Mouse (Mus musculus) neural tube, embryonic 12.5 days (tissue): ENCODE data around the gene Tysnd1. TPM values are rescaled to one million over a fixed set of nuclear protein-coding genes. Genes with fewer than 3 reads are reported as not detected.

Source experiments
- ATAC-seq: fragments of 200-750 bp; cut with Nextera tagmentation; 2 replicates; pipeline ENCODE4 v1.8.0; 2017; ENCODE audit warnings: low read depth, mild to moderate bottlenecking, moderate TSS enrichment, moderate library complexity; ENCODE audit not compliant: low FRiP score
- H3K27ac ChIP-seq: fragments of 300-500 bp; sonication (generic); 2 replicates; pipeline ENCODE4 v1.5.1; 2016
- H3K27me3 ChIP-seq: fragments of 300-500 bp; sonication (generic); replicated peaks from 2 replicates; pipeline ENCODE4 v1.6.1; 2016; ENCODE audit warnings: mild to moderate bottlenecking
- H3K36me3 ChIP-seq: fragments of 300-500 bp; sonication (generic); 2 replicates; pipeline ENCODE4 v1.6.1; 2016; ENCODE audit warnings: mild to moderate bottlenecking
- H3K4me1 ChIP-seq: fragments of 300-500 bp; sonication (generic); 2 replicates; pipeline ENCODE4 v1.6.1; 2016
- H3K4me2 ChIP-seq: fragments of 300-500 bp; sonication (generic); replicated peaks from 2 replicates; pipeline ENCODE4 v1.6.1; 2016; ENCODE audit warnings: mild to moderate bottlenecking
- H3K4me3 ChIP-seq: fragments of 300-500 bp; sonication (generic); 2 replicates; pipeline ENCODE4 v1.5.1; 2016
- H3K9ac ChIP-seq: fragments of 300-500 bp; sonication (generic); 2 replicates; pipeline ENCODE4 v1.6.1; 2016; ENCODE audit warnings: mild to moderate bottlenecking
- H3K9me3 ChIP-seq: fragments of 300-500 bp; sonication (generic); 2 replicates; pipeline ENCODE4 v1.6.1; 2016; ENCODE audit warnings: mild to moderate bottlenecking
- WGBS: fragments of 180-500 bp; shearing (Covaris S2); methylation state at CpG from one replicate; pipeline ENCODE4 v1.1.7; 2016; 5-methylcytosine and 5-hydroxymethylcytosine counted together
- polyA plus RNA-seq: library from polyadenylated mRNA; unstranded; fragments of >200 nt; fragmentation: Nextera tagmentation; extraction: Ambion mirVana; gene quantifications from 2 replicates; pipeline ENCODE4 v1.2.1, GENCODE M21; 2016

Tysnd1 gene
- 38.6 and 40.9 TPM in 2 replicates for polyA plus RNA-seq

GRCm38 (mm10) chr10:61694870-61695670 is at the start of gene Tysnd1:
Tysnd1 (plus strand) TSS chr10:61695514.
- WGBS, result 1% methylated on average over 42 of the region's 42 CpGs
- peak within 1 kb of the TSS; percentile 75 for H3K9ac ChIP-seq
- no peaks in the 10 kb centered on the region for H3K9me3 ChIP-seq
- no peak within 1 kb of the TSS for H3K27ac ChIP-seq
- peaks cover 40% of the 10 kb centered on the region for H3K36me3 ChIP-seq
- peak within 1 kb of the TSS; percentile 100 for H3K4me2 ChIP-seq
- peak within 1 kb of the TSS; percentile 73 for H3K4me3 ChIP-seq
- H3K27me3 ChIP-seq, result no peaks in the 10 kb centered on the region
- H3K4me1 ChIP-seq, result peaks cover 17% of the 10 kb centered on the region
- peak; percentile 97 for ATAC-seq

- no peaks in the 10 kb centered on the region for H3K27me3 ChIP-seq
- H3K4me1 ChIP-seq, result peaks cover 12% of the 10 kb centered on the region
- H3K9me3 ChIP-seq, result no peaks in the 10 kb centered on the region
- H3K27ac ChIP-seq, result no peak overlapping the region
- no peak overlapping the region for H3K9ac ChIP-seq
- no peaks in the 10 kb centered on the region for H3K36me3 ChIP-seq
- no peak overlapping the region for H3K4me3 ChIP-seq
- ATAC-seq, result no peak
- WGBS, result 61% methylated on average over 7 of the region's 7 CpGs
- H3K4me2 ChIP-seq, result no peak overlapping the region
Measured at GRCm38 (mm10) chr10:61646557-61646956, 48.8 kb upstream of the Tysnd1 start.

- peak; percentile 98 for ATAC-seq
- peak within 1 kb of the TSS; percentile 93 for H3K4me2 ChIP-seq
- 3% methylated on average over 49 of the region's 50 CpGs for WGBS
- H3K9me3 ChIP-seq, result no peaks in the 10 kb centered on the region
- peak within 1 kb of the TSS; percentile 68; the same call in 1 of the 2 replicates for H3K27ac ChIP-seq
- no peaks in the 10 kb centered on the region for H3K36me3 ChIP-seq
- no peaks in the 10 kb centered on the region for H3K27me3 ChIP-seq
- peaks cover 12% of the 10 kb centered on the region for H3K4me1 ChIP-seq
- peak within 1 kb of the TSS; percentile 81 for H3K4me3 ChIP-seq
- H3K9ac ChIP-seq, result peak within 1 kb of the TSS; percentile 89
Measured at GRCm38 (mm10) chr10:61647790-61648736, 47.3 kb upstream of the Tysnd1 start, which contains the start of gene Ppa1. Ppa1 (plus strand) TSS chr10:61648552.

GRCm38 (mm10) chr10:61648737-61649645 is 46.3 kb upstream of the Tysnd1 start:
- Histone ChIP-seq H3K27me3 (no peaks in the 10 kb centered on the region), H3K9ac (peak overlapping the region; percentile 89), H3K36me3 (peaks cover 6% of the 10 kb centered on the region), H3K27ac (peak overlapping the region; percentile 68; the same call in 1 of the 2 replicates), H3K4me1 (peaks cover 12% of the 10 kb centered on the region), H3K9me3 (no peaks in the 10 kb centered on the region), H3K4me3 (peak overlapping the region; percentile 81), H3K4me2 (peak overlapping the region; percentile 93)
- peak; percentile 45 for ATAC-seq
- 1% methylated on average over 45 of the region's 49 CpGs for WGBS

GRCm38 (mm10) chr10:61654105-61654504 is 41.2 kb upstream of the Tysnd1 start:
- Histone ChIP-seq H3K9me3 (no peaks in the 10 kb centered on the region), H3K27ac (no peak overlapping the region), H3K27me3 (no peaks in the 10 kb centered on the region), H3K9ac (no peak overlapping the region), H3K4me2 (no peak overlapping the region), H3K4me1 (peaks cover 5% of the 10 kb centered on the region), H3K36me3 (peaks cover 9% of the 10 kb centered on the region), H3K4me3 (no peak overlapping the region)
- whole genome bisulfite sequencing, result 94% methylated on average over 4 of the region's 4 CpGs
- no peak for ATAC-seq

- H3K27ac ChIP-seq, result no peak overlapping the region
- no peaks in the 10 kb centered on the region for H3K4me1 ChIP-seq
- no peak for ATAC-seq
- no peak overlapping the region for H3K9ac ChIP-seq
- no peak overlapping the region for H3K4me3 ChIP-seq
- H3K27me3 ChIP-seq, result no peaks in the 10 kb centered on the region
- peaks cover 12% of the 10 kb centered on the region for H3K36me3 ChIP-seq
- H3K9me3 ChIP-seq, result no peaks in the 10 kb centered on the region
- H3K4me2 ChIP-seq, result no peak overlapping the region
- WGBS, result 94% methylated on average over 7 of the region's 7 CpGs
Measured at GRCm38 (mm10) chr10:61654691-61655090, 40.6 kb upstream of the Tysnd1 start.

GRCm38 (mm10) chr10:61655188-61655587 is 40.1 kb upstream of the Tysnd1 start:
- 95% methylated on average over 3 of the region's 3 CpGs for WGBS
- H3K4me2 ChIP-seq, result no peak overlapping the region
- ATAC-seq, result no peak

GRCm38 (mm10) chr10:61656928-61657882 is 38.1 kb upstream of the Tysnd1 start:
- no peak overlapping the region for H3K4me3 ChIP-seq
- no peak overlapping the region for H3K9ac ChIP-seq
- H3K27me3 ChIP-seq, result no peaks in the 10 kb centered on the region
- peaks cover 28% of the 10 kb centered on the region for H3K36me3 ChIP-seq
- peaks cover 7% of the 10 kb centered on the region; the same call in 1 of the 2 replicates for H3K4me1 ChIP-seq
- WGBS, result 91% methylated on average over 18 of the region's 18 CpGs
- H3K27ac ChIP-seq, result no peak overlapping the region
- no peak for ATAC-seq
- no peak overlapping the region for H3K4me2 ChIP-seq
- H3K9me3 ChIP-seq, result no peaks in the 10 kb centered on the region

More at GRCm38 (mm10) chr10:61655188-61655587, 40.1 kb upstream of the Tysnd1 start:
- H3K9me3 ChIP-seq, result no peaks in the 10 kb centered on the region
- no peaks in the 10 kb centered on the region for H3K4me1 ChIP-seq
- no peak overlapping the region for H3K27ac ChIP-seq
- no peaks in the 10 kb centered on the region for H3K27me3 ChIP-seq
- no peak overlapping the region for H3K9ac ChIP-seq
- peaks cover 16% of the 10 kb centered on the region for H3K36me3 ChIP-seq
- H3K4me3 ChIP-seq, result no peak overlapping the region

- 38% methylated on average over 4 of the region's 4 CpGs for WGBS
Measured at GRCm38 (mm10) chr10:61657985-61658384, 37.3 kb upstream of the Tysnd1 start.

GRCm38 (mm10) chr10:61661887-61662286 is 33.4 kb upstream of the Tysnd1 start:
- Histone ChIP-seq H3K36me3 (peaks cover 52% of the 10 kb centered on the region), H3K9ac (no peak overlapping the region), H3K4me3 (no peak overlapping the region), H3K9me3 (no peaks in the 10 kb centered on the region), H3K4me2 (no peak overlapping the region), H3K4me1 (peaks cover 7% of the 10 kb centered on the region), H3K27ac (no peak overlapping the region), H3K27me3 (no peaks in the 10 kb centered on the region)
- no peak for ATAC-seq
- 66% methylated on average over 8 of the region's 8 CpGs for WGBS

More at GRCm38 (mm10) chr10:61657985-61658384, 37.3 kb upstream of the Tysnd1 start:
- Histone ChIP-seq H3K4me2 (no peak overlapping the region), H3K9me3 (no peaks in the 10 kb centered on the region), H3K4me1 (peaks cover 7% of the 10 kb centered on the region), H3K4me3 (no peak overlapping the region), H3K36me3 (peaks cover 34% of the 10 kb centered on the region), H3K27ac (no peak overlapping the region), H3K9ac (no peak overlapping the region), H3K27me3 (no peaks in the 10 kb centered on the region)
- no peak for ATAC-seq
